Mouse (Mus musculus) myocyte (in vitro differentiated cells): ENCODE measurements around the gene Kcnk6. TPM values are rescaled to one million over a fixed set of nuclear protein-coding genes. Genes with fewer than 3 reads are reported as not detected.

Experiments used
- H3K27me3 ChIP-seq: one replicate; pipeline ENCODE4 v1.6.1; 2011; ENCODE audit not compliant: control insufficient read depth, insufficient read depth, insufficient read length
- H3K36me3 ChIP-seq: one replicate; pipeline ENCODE4 v1.6.1; 2011; ENCODE audit not compliant: control insufficient read depth, insufficient read depth
- H3K4me2 ChIP-seq: one replicate; pipeline ENCODE4 v1.6.1; 2011; ENCODE audit warnings: low read depth, control low read depth
- H3K4me3 ChIP-seq: one replicate; pipeline ENCODE4 v1.5.1; 2011; ENCODE audit warnings: mild to moderate bottlenecking, control low read depth, moderate library complexity
- H3K79me2 ChIP-seq: one replicate; pipeline ENCODE4 v1.6.1; 2011; ENCODE audit not compliant: control insufficient read depth, insufficient read depth
- H3ac ChIP-seq: one replicate; pipeline ENCODE4 v1.6.1; 2011; ENCODE audit not compliant: control insufficient read depth, insufficient read length
- CEBPB ChIP-seq: IDR thresholded peaks from 2 replicates; pipeline ENCODE4 v1.6.1; 2011; ENCODE audit warnings: mild to moderate bottlenecking, moderate library complexity; ENCODE audit not compliant: poor library complexity, insufficient read depth, severe bottlenecking
- E2F4 ChIP-seq: IDR thresholded peaks from one replicate; pipeline ENCODE4 v1.6.1; 2011; ENCODE audit warnings: mild to moderate bottlenecking, control low read depth, moderate library complexity; ENCODE audit not compliant: insufficient read depth
- MAX ChIP-seq: IDR thresholded peaks from one replicate; pipeline ENCODE4 v1.6.1; 2011; ENCODE audit warnings: low read depth, mild to moderate bottlenecking, control low read depth
- MYOD1 ChIP-seq, 3 experiments: IDR thresholded peaks; one replicate each; pipeline ENCODE4 v1.6.1; 2011; ENCODE audit warnings: control low read depth in 2 of 3, low read depth in 2 of 3, mild to moderate bottlenecking in 2 of 3, moderate library complexity in 1 of 3; ENCODE audit not compliant: insufficient read length in 2 of 3, control insufficient read depth in 1 of 3
- MYOG ChIP-seq, 3 experiments: IDR thresholded peaks; one replicate each; pipeline ENCODE4 v1.6.1; 2011; ENCODE audit warnings: control low read depth in 2 of 3, low read depth in 2 of 3, mild to moderate bottlenecking in 2 of 3; ENCODE audit not compliant: insufficient read length in 2 of 3, control insufficient read depth in 1 of 3, insufficient read depth in 1 of 3
- POLR2A ChIP-seq: IDR thresholded peaks from one replicate; pipeline ENCODE4 v1.6.1; 2011; ENCODE audit warnings: low read depth, mild to moderate bottlenecking, control low read depth, moderate library complexity; ENCODE audit not compliant: insufficient read length
- POLR2AphosphoS2 ChIP-seq: IDR thresholded peaks from one replicate; pipeline ENCODE4 v1.6.1; 2011; ENCODE audit warnings: low read depth, control low read depth; ENCODE audit not compliant: insufficient read length
- REST ChIP-seq: IDR thresholded peaks from one replicate; pipeline ENCODE4 v1.6.1; 2011; ENCODE audit warnings: mild to moderate bottlenecking, control low read depth, moderate library complexity; ENCODE audit not compliant: insufficient read depth, insufficient read length
- SRF ChIP-seq: IDR thresholded peaks from one replicate; pipeline ENCODE4 v1.6.1; 2011; ENCODE audit warnings: low read depth; ENCODE audit not compliant: control insufficient read depth, insufficient read length
- TCF12 ChIP-seq: IDR thresholded peaks from one replicate; pipeline ENCODE4 v1.6.1; 2011; ENCODE audit warnings: mild to moderate bottlenecking, control low read depth; ENCODE audit not compliant: poor library complexity, insufficient read depth, severe bottlenecking
- TCF3 ChIP-seq: IDR thresholded peaks from one replicate; pipeline ENCODE4 v1.6.1; 2011; ENCODE audit warnings: low read depth, control low read depth; ENCODE audit not compliant: insufficient read length
- USF1 ChIP-seq: IDR thresholded peaks from one replicate; pipeline ENCODE4 v1.6.1; 2011; ENCODE audit warnings: low read depth, mild to moderate bottlenecking, control low read depth, moderate library complexity
- polyA plus RNA-seq: library from polyadenylated mRNA; unstranded; fragments of >200 nt; fragmentation: generic; extraction: Trizol; gene quantifications from one replicate; pipeline ENCODE4 v1.2.1, GENCODE M21; 2012; ENCODE audit warnings: missing spikeins

Gene Kcnk6
- polyA plus RNA-seq, 1 experiment: 0.01 TPM

DNA sequence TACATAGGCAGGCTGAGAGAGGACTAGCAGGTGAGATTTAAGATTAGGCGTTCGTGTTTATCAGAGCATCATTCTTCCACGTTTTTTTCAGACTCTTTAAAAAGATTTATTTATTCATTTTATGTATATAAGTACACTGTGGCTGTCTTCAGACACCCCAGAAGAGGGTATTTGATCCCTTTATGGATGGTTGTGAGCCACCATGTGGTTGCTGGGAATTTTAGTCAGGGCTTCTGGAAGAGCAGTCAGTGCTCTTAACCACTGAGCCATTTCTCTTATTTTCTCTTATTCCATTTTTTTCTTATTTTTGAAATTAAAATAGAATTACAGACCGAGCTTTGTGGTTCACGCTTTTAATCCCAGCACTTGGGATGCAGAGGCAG lies 51.5 kb downstream of the Kcnk6 start:
- H3ac ChIP-seq: peak overlapping the region; percentile 48
- H3K4me3 ChIP-seq: peak overlapping the region; percentile 80
- H3K27me3 ChIP-seq: no peaks in the 10 kb centered on the region
- peaks cover 44% of the 10 kb centered on the region for H3K79me2 ChIP-seq
- TF ChIP-seq MYOG (IDR thresholded peaks at IDR 0.05; ENCODE audit: control insufficient read depth in 1 of 3, insufficient read depth in 1 of 3, insufficient read length in 2 of 3, low read depth in 2 of 3) (no peak), REST (no peak), POLR2A (no peak), CEBPB (no peak), MAX (no peak), E2F4 (no peak), TCF3 (no peak), TCF12 (no peak), POLR2AphosphoS2 (no peak)
- peaks cover 17% of the 10 kb centered on the region for H3K36me3 ChIP-seq
- H3K4me2 ChIP-seq: peak overlapping the region; percentile 64

DNA sequence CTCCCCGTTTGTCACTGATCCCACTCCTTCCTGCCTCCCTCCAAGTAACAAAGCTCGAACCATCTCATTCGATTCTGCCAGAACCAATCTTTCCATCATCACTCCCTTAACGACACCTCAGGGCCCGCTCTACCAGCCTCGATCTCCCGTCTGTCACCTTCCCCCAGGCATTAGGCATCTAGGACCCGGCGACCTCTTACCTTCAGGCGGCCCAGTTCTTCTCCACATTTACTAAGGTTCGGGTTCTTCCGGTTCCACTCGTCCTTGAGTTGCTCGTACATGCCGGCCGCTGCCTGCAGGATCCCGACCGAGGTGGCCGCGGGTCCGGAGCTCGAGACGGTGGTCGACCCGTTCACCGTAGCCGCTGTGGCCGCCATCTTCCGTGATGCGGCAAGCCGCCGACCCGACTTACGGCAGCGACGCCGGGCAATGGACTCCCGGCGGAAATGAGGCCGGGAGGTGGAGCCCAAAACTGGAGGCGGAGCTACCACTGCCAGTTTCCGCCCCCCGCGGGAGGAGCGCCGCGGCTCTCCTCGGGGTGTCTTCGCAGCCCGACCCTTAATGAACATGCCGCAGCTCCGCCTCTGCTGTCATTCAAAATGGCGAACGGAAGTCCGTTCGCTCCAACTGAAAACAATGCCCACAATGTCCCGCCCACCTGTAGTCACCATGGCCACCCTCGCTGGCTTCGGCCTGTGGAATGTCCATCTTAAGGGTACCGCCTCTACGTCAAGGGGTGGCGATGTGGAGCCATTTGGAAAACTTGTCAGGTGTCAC lies 52.0 kb downstream of the Kcnk6 start, which contains the start of gene Psmd8:
Psmd8 (minus strand) TSS at position 625 of the 777 bp plus-strand sequence.
- Histone ChIP-seq H3K79me2 (peaks cover 47% of the 10 kb centered on the region), H3K36me3 (peaks cover 22% of the 10 kb centered on the region), H3ac (peak within 1 kb of the TSS; percentile 48), H3K27me3 (no peaks in the 10 kb centered on the region), H3K4me3 (peak within 1 kb of the TSS; percentile 80), H3K4me2 (peak within 1 kb of the TSS; percentile 67)
- TF ChIP-seq USF1 (no peak), TCF3 (no peak), E2F4 (no peak), POLR2A (peak; percentile 99), CEBPB (no peak), MYOG (IDR thresholded peaks at IDR 0.05; ENCODE audit: control insufficient read depth in 1 of 3, insufficient read depth in 1 of 3, insufficient read length in 2 of 3, low read depth in 2 of 3) (no peak), SRF (no peak), MAX (no peak), TCF12 (no peak), MYOD1 (IDR thresholded peaks at IDR 0.05; ENCODE audit: control insufficient read depth in 1 of 3, insufficient read length in 2 of 3, low read depth in 2 of 3) (peak in 2 of 3 experiments; percentile 5), REST (peak; percentile 22), POLR2AphosphoS2 (peak; percentile 97)

DNA sequence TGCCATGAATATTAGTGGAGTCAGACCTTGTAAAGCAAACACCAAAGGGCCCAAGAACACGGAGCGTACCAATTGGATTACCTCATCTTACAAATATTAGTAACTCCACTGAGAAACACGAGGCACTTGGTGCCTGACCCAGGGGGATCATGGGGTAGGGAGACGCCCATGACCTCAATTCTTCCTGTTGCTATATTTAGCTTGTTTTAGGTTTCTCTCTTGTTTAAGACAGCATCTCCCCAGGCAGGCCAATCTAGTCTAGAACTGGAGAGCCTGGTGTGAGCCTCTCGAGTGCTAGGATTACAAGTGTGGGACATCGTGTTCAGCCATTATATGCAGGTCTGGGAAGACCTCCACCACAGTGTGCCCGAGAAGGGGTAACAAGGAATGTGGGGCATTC lies 53.0 kb downstream of the Kcnk6 start:
- Histone ChIP-seq H3K36me3 (peaks cover 22% of the 10 kb centered on the region), H3K4me3 (peak overlapping the region; percentile 80), H3K27me3 (no peaks in the 10 kb centered on the region), H3ac (no peak overlapping the region), H3K4me2 (peak overlapping the region; percentile 67), H3K79me2 (peaks cover 47% of the 10 kb centered on the region)
- TF ChIP-seq MAX (peak; percentile 46), MYOD1 (IDR thresholded peaks at IDR 0.05; ENCODE audit: control insufficient read depth in 1 of 3, insufficient read length in 2 of 3, low read depth in 2 of 3) (no peak), MYOG (IDR thresholded peaks at IDR 0.05; ENCODE audit: control insufficient read depth in 1 of 3, insufficient read depth in 1 of 3, insufficient read length in 2 of 3, low read depth in 2 of 3) (no peak), POLR2AphosphoS2 (peak; percentile 37), POLR2A (peak; percentile 48), REST (no peak)

DNA sequence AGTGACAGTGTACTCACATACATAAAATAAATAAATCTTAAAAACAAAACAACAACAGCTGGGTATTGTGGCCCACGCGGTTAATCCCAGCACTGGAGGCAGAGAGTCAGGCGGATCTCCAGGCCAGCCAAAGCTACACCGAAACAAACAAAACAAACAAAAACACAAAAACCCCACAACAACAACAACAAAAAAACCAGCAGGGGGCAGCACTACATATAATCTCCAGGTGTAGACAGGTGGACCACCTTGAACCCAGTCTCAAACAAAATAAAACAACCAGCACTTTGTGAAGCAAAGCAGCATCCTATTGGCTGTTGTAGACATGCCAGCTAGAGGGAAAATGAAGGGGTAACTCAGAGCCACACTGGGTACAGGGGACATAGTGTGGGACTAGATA lies 54.2 kb downstream of the Kcnk6 start:
- peak overlapping the region; percentile 67 for H3K4me2 ChIP-seq
- peaks cover 47% of the 10 kb centered on the region for H3K79me2 ChIP-seq
- no peak overlapping the region for H3ac ChIP-seq
- no peak for TF ChIP-seq E2F4
- H3K4me3 ChIP-seq: peak overlapping the region; percentile 80
- peaks cover 22% of the 10 kb centered on the region for H3K36me3 ChIP-seq
- no peaks in the 10 kb centered on the region for H3K27me3 ChIP-seq

DNA sequence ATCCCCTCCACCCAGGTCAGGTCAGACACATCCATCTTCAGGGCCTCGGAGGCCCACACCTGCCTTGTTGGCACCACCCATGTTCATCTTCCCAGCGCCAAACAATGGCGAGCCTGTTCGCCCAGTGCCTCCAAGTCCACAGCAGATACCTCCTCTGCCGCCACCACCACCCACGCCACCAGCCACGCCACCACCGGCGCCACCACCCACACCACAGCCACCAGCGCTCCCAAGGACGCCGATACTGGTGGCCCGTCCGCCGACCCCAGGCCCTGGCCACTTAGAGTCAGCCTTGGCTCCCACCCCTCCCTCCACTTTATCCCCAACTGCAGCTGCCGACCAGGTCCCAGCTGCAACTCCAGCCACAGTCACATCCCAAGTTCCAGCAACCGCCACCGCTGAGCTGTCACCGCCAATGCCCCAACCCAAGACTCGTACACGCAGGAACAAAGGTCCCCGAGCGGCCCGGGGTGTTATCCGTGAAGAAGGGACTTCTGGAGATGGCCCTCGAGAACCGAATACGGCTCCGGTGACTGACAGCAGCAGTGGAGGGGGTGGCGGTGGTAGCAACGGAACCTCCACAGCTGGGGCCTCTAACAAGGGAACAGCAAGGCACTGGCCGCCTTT lies 59.8 kb downstream of the Kcnk6 start:
- peaks cover 22% of the 10 kb centered on the region for H3K36me3 ChIP-seq
- TF ChIP-seq TCF3: no peak
- peak; percentile 88 for TF ChIP-seq POLR2AphosphoS2
- TF ChIP-seq POLR2A: peak; percentile 42
- no peak for TF ChIP-seq MYOG (IDR thresholded peaks at IDR 0.05; ENCODE audit: control insufficient read depth in 1 of 3, insufficient read depth in 1 of 3, insufficient read length in 2 of 3, low read depth in 2 of 3)
- H3K27me3 ChIP-seq: no peaks in the 10 kb centered on the region
- H3K4me2 ChIP-seq: no peak overlapping the region
- peaks cover 20% of the 10 kb centered on the region for H3K79me2 ChIP-seq
- no peak overlapping the region for H3ac ChIP-seq
- H3K4me3 ChIP-seq: no peak overlapping the region

Other genes with a start within 250 kb of the Kcnk6 start
- gene Ryr1, start 107.3 kb downstream of the Kcnk6 start, polyA plus RNA-seq: 73.1 TPM
- 0.01 TPM for gene Rasgrp4, start 97.7 kb downstream of the Kcnk6 start, polyA plus RNA-seq
- gene Fam98c, start 76.3 kb downstream of the Kcnk6 start, polyA plus RNA-seq: 11.6 TPM
- 0.89 TPM for gene Ggn, start 62.3 kb downstream of the Kcnk6 start, polyA plus RNA-seq
- 4.1 TPM for gene Spred3, start 62.1 kb downstream of the Kcnk6 start, polyA plus RNA-seq
- 404 TPM for gene Psmd8, start 51.8 kb downstream of the Kcnk6 start, polyA plus RNA-seq
- gene Catsperg1, start 18.5 kb downstream of the Kcnk6 start, polyA plus RNA-seq: not detected
- 166 TPM for gene Yif1b, start 5.8 kb upstream of the Kcnk6 start, polyA plus RNA-seq
- gene 2200002D01Rik, start 16.0 kb upstream of the Kcnk6 start, polyA plus RNA-seq: 42.4 TPM
- 0.10 TPM for gene Spint2, start 49.4 kb upstream of the Kcnk6 start, polyA plus RNA-seq
- 0.35 TPM for gene Ppp1r14a, start 56.8 kb upstream of the Kcnk6 start, polyA plus RNA-seq
- 3.4 TPM for gene Dpf1, start 71.4 kb upstream of the Kcnk6 start, polyA plus RNA-seq